Mouse (Mus musculus): Measurements from ENCODE around the gene Iqcj.

GRCm38 (mm10) chr3:67923095-67923494 is 31.1 kb downstream of the Iqcj start:
- TF ChIP-seq CTCF (IDR thresholded peaks at IDR 0.05; ENCODE audit: low read depth, low read length) (no peak), POLR2A (IDR thresholded peaks at IDR 0.05; ENCODE audit: extremely low read depth, insufficient read depth, low read length) (no peak)
